Mouse (Mus musculus): ENCODE results near the gene Nit1. TPM values are rescaled to one million over a fixed set of nuclear protein-coding genes. Genes with fewer than 3 reads are reported as not detected.
"Not testable (repeated sequence)": the region's sequence is repeated elsewhere in the genome, so short reads cannot be mapped to it uniquely, and the experiment has no call there.

The Nit1 gene
- polyA plus RNA-seq, 1 experiment from 2014 or later = 54.2 TPM

DNA sequence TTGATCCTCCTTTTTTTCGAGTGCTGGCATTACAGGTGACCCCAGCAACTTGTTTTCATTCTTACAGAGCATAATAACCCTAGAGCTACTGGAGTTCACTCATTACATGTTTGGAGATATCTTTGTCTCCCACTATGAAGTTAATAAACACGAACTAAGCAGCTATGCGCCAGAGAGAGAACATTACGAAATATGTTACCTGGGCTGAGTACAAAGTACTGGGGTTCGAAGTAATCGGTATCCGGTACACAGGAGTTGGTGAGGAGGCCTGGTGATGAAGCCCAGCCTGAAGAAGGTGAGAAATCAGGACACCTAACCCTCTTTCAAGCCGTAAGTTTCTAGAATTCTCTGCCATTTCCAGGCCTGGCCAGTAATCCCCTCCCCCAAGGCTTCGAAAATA is 731 bp downstream of the Nit1 start:
- Histone ChIP-seq H3K4me3 (peak overlapping the region; percentile 94), H3K9ac (peak overlapping the region; percentile 78), H3K36me3 (replicated peaks) (peaks cover 29% of the 10 kb centered on the region), H3K9me3 (0 out of 2 replicates have a peak, but pooled peaks cover 6% of the 10 kb centered on the region), H3K4me2 (peak overlapping the region; percentile 81), H3K27ac (no peak overlapping the region; the same call in 1 of the 2 replicates), H3K4me1 (peaks cover 38% of the 10 kb centered on the region), H3K27me3 (replicated peaks) (no peaks in the 10 kb centered on the region)
- 76% methylated on average over 9 of the region's 9 CpGs for WGBS
- peak; percentile 24 for ATAC-seq (replicated peaks)

DNA sequence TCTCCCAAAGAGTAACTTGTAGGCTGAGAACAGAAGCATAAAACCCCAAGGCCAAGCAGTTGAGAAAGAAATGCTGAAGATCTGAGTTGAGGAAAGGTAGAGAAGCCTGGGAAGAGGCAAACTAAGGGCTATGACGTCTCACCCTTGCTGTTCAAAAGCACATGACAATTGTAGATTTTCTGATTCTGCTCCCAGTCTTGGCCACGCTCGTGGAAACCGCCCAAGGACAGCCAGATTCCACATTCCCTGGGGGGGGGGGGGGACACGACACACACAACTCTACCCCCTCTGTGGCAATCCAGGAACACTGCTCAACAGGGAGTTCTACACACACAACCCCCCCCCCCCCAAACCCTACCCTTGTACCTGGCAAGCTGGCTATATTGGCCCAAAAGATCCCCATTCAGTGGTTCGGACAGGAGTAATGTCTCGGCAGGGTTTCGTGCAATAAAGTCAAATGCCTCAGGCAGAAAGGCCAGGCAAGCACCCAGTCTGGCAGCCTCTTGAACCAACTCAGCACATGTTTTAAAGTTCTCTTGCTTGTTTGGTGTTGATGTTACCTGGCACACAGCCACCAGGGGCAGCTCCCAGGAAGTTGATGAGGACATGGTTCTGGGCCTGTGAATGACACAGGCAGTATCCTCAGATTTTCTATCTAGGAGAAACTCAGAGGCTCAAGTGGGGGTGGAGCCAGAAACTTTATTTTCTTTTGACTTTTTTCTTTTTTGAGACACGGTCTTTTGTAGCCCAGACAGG is 1.3 kb downstream of the Nit1 start:
- no peaks in the 10 kb centered on the region for H3K27me3 ChIP-seq (replicated peaks)
- peak overlapping the region; percentile 81; the same call in 1 of the 2 replicates for H3K4me2 ChIP-seq
- H3K27ac ChIP-seq = no peak overlapping the region
- H3K9ac ChIP-seq = no peak overlapping the region
- H3K9me3 ChIP-seq = 0 out of 2 replicates have a peak, but pooled peaks cover 6% of the 10 kb centered on the region
- no peak for ATAC-seq (replicated peaks)
- peaks cover 36% of the 10 kb centered on the region for H3K4me1 ChIP-seq
- WGBS = 81% methylated on average over 9 of the region's 9 CpGs
- H3K36me3 ChIP-seq (replicated peaks) = peaks cover 35% of the 10 kb centered on the region
- H3K4me3 ChIP-seq = peak overlapping the region; percentile 94; the same call in 1 of the 2 replicates

DNA sequence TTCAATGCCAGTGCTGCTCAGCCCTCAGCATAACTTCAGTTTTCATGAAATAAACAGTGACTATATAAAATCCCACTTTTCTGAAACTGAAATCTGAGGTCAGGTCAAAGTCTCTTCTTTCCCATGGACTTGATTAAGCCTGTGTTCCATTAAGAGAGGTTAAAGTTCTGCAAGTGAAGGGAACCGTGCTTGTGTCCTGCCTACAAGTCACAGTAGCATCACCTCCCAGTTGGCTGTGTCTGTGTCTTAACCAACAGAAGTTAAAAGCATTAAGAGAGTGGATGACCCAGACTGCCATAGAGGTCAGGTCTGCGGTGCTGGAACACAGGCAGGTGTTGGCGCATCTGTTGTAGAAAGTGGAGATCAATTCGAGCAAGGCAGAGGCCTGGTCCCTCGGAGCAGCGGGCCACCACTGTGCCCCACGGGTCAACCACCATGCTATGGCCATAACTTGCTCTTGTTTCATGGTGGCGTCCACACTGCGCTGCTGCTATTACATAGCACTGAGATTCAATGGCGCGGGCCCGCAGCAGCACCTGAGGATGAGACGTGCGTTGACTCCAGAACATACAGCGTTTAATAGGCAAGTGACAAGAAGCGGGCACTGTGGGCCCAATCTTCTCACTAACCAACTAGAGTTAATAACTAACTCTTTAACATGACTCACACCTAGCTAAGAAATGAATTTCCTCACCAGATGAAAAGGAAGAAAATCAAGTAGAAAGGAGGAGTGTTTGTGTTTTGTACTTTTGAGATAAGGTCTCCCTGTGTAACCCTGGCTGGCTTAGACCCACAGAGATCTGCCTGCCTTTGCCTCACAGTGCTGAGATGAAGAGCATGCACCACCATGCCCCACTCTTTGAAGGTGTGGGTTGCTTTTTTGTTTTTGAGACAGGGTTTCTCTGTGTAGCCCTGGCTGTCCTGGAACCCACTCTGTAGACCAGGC is 2.9 kb downstream of the Nit1 start:
- Histone ChIP-seq H3K36me3 (replicated peaks) (peaks cover 49% of the 10 kb centered on the region), H3K4me2 (no peak overlapping the region), H3K9me3 (0 out of 2 replicates have a peak, but pooled peaks cover 6% of the 10 kb centered on the region), H3K27me3 (replicated peaks) (no peaks in the 10 kb centered on the region), H3K27ac (no peak overlapping the region), H3K4me3 (no peak overlapping the region), H3K4me1 (peaks cover 24% of the 10 kb centered on the region), H3K9ac (no peak overlapping the region)
- 97% methylated on average over 16 of the region's 16 CpGs for WGBS
- no peak for ATAC-seq (replicated peaks)

DNA sequence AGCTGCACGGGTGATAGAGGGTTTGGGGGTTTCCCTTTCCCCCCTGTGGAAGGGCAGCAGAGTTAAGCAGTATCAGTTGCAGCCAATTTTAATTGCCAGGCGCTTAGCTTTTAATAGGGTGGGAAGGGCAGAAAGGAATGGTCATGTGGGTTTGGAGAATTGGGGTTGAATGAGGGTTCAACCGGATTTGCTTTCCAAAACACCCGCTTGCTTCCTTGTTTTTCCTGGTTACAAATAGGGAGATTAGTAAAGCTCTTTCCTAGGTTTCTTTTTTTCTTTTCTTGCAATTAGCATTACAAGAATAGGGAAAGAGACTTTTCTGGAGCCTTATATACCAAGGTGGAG is 15.3 kb downstream of the Nit1 start:
- WGBS = under 1% methylated on average over 4 of the region's 4 CpGs
- no peak for ATAC-seq (replicated peaks)
- peak overlapping the region; percentile 93 for H3K4me3 ChIP-seq
- H3K9ac ChIP-seq = peak overlapping the region; percentile 95
- no peaks in the 10 kb centered on the region for H3K27me3 ChIP-seq (replicated peaks)
- peak overlapping the region; percentile 64 for H3K4me2 ChIP-seq
- H3K4me1 ChIP-seq = peaks cover 57% of the 10 kb centered on the region
- H3K9me3 ChIP-seq = no peaks in the 10 kb centered on the region
- peak overlapping the region; percentile 99 for H3K27ac ChIP-seq
- H3K36me3 ChIP-seq (replicated peaks) = no peaks in the 10 kb centered on the region

DNA sequence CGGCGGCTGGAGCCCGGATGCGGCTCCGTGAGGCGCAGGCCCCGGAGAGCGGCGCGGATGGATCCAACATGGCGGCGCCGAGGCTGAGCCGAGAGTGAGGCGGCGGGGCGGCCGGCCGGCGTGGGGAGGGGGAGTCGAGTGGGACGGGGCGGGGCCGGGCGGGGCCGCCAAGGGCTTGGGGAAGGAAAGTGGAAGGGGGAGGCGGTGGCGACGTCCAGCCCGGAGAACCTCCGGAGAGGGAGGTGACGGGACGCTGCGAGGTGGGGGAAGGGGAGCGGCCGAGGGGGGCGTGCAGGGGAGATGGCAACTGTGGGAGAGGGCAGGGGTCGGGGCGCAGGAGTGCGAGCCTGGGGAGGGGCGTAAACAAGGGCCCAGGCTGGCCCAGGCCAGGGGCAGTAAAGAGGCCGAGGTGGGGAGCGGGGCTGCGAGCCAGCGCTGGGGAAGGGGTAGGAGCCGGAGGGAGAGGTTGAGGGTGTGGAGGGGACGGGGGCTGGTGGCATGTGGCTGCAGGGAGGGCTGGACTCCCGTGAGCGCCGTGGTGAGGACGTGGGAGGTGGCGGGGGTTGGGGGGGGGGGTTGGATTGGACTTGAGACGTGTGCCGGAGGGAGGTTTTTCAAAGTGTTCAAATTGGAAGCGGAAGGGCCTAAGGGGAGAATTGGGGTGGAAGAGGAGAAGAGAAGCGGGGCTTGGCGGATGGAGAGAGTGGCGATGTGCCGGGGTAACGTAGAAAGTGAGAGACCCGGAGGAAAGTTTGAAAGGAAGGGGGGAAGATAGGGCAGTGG is 15.8 kb downstream of the Nit1 start:
- Histone ChIP-seq H3K4me2 (peak overlapping the region; percentile 64), H3K9me3 (no peaks in the 10 kb centered on the region), H3K36me3 (replicated peaks) (no peaks in the 10 kb centered on the region), H3K27me3 (replicated peaks) (no peaks in the 10 kb centered on the region), H3K27ac (peak overlapping the region; percentile 99), H3K9ac (peak overlapping the region; percentile 95), H3K4me3 (peak overlapping the region; percentile 93), H3K4me1 (peaks cover 57% of the 10 kb centered on the region)
- peak; percentile 86 for ATAC-seq (replicated peaks)
- WGBS = 1% methylated on average over 59 of the region's 61 CpGs

DNA sequence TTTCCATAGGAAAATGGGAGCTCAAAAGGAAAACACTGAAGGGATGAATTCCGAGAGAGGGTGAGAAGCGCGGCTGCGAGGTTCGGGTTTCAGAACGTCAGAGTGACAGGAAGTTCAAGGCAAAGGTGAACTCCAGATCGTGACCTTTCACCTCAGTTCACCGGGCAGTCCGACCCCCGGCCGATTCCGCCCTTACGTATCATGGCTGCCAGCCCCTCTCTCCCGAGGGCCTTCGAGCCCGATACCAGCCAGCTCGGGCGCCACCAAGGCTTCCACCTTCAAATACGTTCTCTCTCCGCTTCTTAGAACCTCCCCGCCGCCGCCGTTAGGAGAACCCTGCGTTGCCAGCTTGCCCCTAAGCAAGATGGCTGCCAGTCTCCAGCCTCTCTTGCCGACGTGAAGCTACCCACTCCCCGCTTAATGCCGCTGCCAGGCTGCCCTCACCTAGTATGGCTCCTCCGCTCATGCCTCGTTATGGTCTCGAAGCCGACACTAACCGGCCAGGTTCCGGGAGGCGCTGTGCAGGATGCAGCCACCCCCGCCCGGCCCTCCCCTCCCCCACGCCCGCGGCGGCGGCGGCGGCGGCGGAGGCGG is 16.5 kb downstream of the Nit1 start, which contains the start of gene Dedd:
Gene Dedd (plus strand): TSS at position 307 of the 594 bp plus-strand sequence.
- peak within 1 kb of the TSS; percentile 95 for H3K9ac ChIP-seq
- WGBS = 1% methylated on average over 43 of the region's 48 CpGs
- peaks cover 57% of the 10 kb centered on the region for H3K4me1 ChIP-seq

DNA sequence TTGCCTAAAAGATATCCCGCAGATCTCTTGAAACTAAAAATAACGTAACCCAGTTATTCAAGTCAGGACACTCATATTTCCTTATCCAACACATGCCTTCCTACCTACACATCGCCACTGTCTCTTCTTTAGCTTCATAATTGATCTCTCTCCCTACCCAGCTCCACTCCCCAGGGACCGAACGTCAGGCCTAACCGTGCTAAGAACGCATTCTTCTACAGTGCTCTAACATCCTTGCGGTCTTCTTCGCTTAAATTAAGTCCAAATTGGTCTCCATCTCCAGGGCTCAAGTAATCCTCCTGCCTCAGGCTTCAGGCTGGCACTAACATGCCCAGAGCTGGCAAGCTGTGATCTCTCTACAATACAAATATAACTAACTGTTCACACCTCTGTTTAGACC is 17.2 kb downstream of the Nit1 start:
- ATAC-seq (replicated peaks) = no peak; the same call in 1 of the 2 replicates
- H3K27me3 ChIP-seq (replicated peaks) = no peaks in the 10 kb centered on the region
- no peaks in the 10 kb centered on the region for H3K36me3 ChIP-seq (replicated peaks)
- H3K4me2 ChIP-seq = peak overlapping the region; percentile 64
- H3K27ac ChIP-seq = peak overlapping the region; percentile 99
- peak overlapping the region; percentile 95 for H3K9ac ChIP-seq
- H3K4me3 ChIP-seq = peak overlapping the region; percentile 93
- H3K4me1 ChIP-seq = peaks cover 53% of the 10 kb centered on the region
- no peaks in the 10 kb centered on the region for H3K9me3 ChIP-seq
- WGBS = 37% methylated on average over 9 of the region's 9 CpGs

More for the DNA sequence above, 16.5 kb downstream of the Nit1 start, which contains the start of gene Dedd:
- peak within 1 kb of the TSS; percentile 64 for H3K4me2 ChIP-seq
- H3K36me3 ChIP-seq (replicated peaks) = no peaks in the 10 kb centered on the region
- no peaks in the 10 kb centered on the region for H3K27me3 ChIP-seq (replicated peaks)
- H3K27ac ChIP-seq = peak within 1 kb of the TSS; percentile 99
- peak; percentile 97 for ATAC-seq (replicated peaks)
- H3K9me3 ChIP-seq = no peaks in the 10 kb centered on the region
- peak within 1 kb of the TSS; percentile 93 for H3K4me3 ChIP-seq

DNA sequence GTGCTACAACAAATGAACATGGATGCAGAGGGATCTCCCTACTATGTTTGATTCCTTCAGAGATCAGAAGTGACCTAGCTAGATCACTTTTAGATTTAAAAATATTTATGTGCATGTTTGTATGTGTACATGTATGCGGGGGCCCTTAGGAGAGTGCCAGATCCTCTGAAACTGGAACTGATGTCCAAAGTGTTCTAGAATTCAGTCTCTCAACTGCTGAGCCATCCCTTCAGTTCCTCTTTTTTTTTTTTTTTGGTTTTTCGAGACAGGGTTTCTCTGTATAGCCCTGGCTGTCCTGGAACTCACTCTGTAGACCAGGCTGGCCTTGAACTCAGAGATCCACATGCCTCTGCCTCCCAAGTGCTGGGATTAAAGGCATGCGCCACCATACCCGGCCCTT is 18.9 kb downstream of the Nit1 start:
- not testable (repeated sequence) for H3K9ac ChIP-seq; H3K9me3 ChIP-seq; H3K36me3 ChIP-seq (replicated peaks); H3K27ac ChIP-seq; ATAC-seq (replicated peaks); H3K4me3 ChIP-seq; H3K4me2 ChIP-seq; H3K27me3 ChIP-seq (replicated peaks)
- peaks cover 42% of the 10 kb centered on the region for H3K4me1 ChIP-seq
- 95% methylated on average over 4 of the region's 4 CpGs for WGBS

DNA sequence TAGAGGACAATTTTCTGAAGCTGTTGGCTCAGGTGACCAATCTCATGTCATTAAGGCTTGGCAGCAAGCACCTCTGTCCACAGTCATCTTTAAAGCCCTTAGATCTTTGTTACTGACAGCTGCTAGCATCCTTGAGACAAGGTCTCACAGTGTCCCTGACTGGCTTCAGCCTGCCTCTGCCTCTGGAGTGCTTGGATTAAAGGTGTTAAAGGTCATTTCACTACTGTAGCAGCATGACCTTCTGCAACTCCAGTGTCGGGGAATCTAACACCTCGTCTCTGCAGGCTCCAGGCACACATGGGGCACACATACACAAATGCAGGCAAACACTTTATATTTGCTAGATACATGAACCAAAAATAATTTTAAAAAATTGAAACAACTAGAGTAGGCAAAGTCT is 19.9 kb downstream of the Nit1 start:
- Histone ChIP-seq H3K9ac (no peak overlapping the region), H3K9me3 (no peaks in the 10 kb centered on the region), H3K36me3 (replicated peaks) (no peaks in the 10 kb centered on the region), H3K4me1 (peaks cover 33% of the 10 kb centered on the region), H3K27me3 (replicated peaks) (no peaks in the 10 kb centered on the region), H3K27ac (no peak overlapping the region), H3K4me3 (no peak overlapping the region), H3K4me2 (no peak overlapping the region)
- no peak for ATAC-seq (replicated peaks)
- 85% methylated on average over 2 of the region's 2 CpGs for WGBS

DNA sequence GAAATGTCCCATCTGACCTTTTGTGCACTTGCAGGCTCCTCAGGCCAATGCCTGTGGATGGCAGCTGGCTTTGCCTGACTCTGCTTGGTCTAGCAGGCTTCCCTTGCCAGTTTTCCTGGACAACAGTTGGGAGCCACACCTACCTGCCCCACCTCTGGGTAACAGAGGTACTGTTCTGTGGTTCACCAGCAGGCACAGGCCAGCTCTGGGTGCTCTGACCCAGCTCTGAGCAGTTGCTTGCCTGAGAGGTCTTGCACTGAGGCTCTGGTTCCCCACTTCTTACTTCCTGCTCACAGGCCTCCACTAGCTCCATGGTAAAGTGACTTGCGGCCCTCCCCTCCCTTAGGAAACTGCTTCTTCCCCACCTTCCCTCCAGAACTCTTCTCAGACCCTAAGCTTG is 23.4 kb downstream of the Nit1 start:
- Histone ChIP-seq H3K27ac (no peak overlapping the region), H3K4me3 (no peak overlapping the region), H3K9ac (no peak overlapping the region), H3K4me2 (no peak overlapping the region), H3K9me3 (no peaks in the 10 kb centered on the region), H3K4me1 (peaks cover 13% of the 10 kb centered on the region), H3K27me3 (replicated peaks) (no peaks in the 10 kb centered on the region), H3K36me3 (replicated peaks) (no peaks in the 10 kb centered on the region)
- 88% methylated on average over 1 of the region's 1 CpGs for WGBS
- peak; percentile 45 for ATAC-seq (replicated peaks)

DNA sequence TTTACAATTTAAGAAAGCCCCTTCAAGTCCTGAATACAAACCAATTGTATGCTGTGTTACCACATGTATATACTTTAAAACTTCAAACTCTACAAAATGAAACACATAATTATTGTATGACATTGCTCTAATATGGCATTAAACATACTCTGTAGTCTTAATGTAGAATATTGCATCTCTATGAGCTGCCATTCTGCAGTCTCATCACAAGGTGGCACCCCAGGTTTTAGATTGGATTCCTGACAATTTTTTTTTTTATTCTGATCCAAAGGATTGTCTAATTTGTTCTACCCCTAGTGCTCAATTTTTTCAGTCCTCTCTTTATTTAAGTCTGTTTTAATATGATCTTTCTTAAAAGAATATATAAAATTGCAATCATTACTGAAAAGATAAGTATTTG is 24.0 kb downstream of the Nit1 start:
- Histone ChIP-seq H3K27me3 (replicated peaks) (no peaks in the 10 kb centered on the region), H3K4me3 (no peak overlapping the region), H3K9ac (no peak overlapping the region), H3K4me1 (peaks cover 9% of the 10 kb centered on the region), H3K36me3 (replicated peaks) (no peaks in the 10 kb centered on the region), H3K9me3 (no peaks in the 10 kb centered on the region), H3K4me2 (no peak overlapping the region), H3K27ac (no peak overlapping the region)
- no peak for ATAC-seq (replicated peaks)
